Mouse (Mus musculus): ENCODE data around the gene Mthfsd.
A peak's percentile ranks its signal among the peaks of the same experiment; 100 is the strongest.

Mthfsd gene

GRCm38 (mm10) chr8:121071454-121071853 lies 36.7 kb downstream of the Mthfsd start:
- no peak for DNase-seq

DNA sequence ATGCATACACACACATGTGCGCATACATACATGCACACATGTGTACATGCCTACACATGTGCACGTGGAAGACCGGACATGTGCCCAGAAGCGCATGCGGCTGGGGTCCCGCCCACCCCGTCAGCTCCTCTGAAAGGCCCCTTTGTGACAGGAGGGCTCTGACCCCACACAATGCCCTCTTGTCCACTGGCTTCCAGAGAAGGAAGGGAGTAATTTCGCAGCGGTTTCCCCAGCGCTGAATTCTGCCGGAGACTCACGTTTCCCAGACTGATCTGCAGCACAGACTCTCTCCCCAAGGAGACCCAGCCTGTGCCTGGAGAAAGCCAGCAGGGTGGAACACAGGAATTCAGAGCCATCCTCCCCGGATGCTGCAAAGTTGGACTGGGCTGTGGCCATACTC lies 44.5 kb downstream of the Mthfsd start:
- no peak for DNase-seq

- no peak for DNase-seq
These were observed 45.7 kb downstream of the Mthfsd start for GRCm38 (mm10) chr8:121062521-121062920.

GRCm38 (mm10) chr8:121059098-121059497 lies 49.1 kb downstream of the Mthfsd start:
- DNase-seq = no peak

- no peak for DNase-seq
These were observed 50.1 kb downstream of the Mthfsd start for GRCm38 (mm10) chr8:121058081-121058480.

- no peak for DNase-seq
These were observed 60.8 kb downstream of the Mthfsd start for GRCm38 (mm10) chr8:121047441-121047840.

DNA sequence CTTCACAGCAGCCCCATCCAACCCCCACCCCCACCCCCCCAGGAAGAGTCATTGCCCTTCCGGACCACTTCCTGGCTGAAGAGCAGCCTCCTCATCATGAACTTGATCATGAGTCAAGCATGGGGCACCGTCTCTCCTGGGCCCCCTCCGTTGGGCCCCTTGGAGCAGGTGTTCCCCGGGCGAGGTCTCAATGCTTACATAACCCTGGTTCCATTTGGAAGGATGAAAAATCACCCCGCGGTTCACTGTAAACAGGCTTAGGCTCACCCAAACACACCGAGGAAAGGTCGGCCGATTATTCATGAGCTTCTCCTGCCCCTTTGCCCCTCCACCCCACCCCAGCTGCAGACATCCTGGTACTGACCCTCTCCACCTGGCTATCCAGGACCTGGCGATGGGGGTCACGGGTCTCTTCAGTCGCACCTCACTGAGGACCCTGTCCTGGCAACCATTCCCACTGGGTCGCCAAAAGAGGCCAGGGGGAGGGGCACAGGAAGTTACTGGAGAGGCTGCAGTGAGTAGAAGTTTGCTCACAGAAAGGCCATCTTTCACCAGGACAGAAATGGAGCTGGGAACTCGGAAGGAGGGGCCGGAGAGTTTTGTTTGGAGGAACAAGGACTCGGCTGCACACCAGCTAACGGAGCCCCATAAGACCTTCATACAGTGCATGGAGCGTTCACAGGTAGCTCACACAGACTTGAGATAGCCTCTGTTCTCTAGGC lies 64.3 kb downstream of the Mthfsd start:
- peak; percentile 86 for DNase-seq
